Mouse (Mus musculus): ENCODE results near the gene Cdyl2.

Gene Cdyl2

DNA sequence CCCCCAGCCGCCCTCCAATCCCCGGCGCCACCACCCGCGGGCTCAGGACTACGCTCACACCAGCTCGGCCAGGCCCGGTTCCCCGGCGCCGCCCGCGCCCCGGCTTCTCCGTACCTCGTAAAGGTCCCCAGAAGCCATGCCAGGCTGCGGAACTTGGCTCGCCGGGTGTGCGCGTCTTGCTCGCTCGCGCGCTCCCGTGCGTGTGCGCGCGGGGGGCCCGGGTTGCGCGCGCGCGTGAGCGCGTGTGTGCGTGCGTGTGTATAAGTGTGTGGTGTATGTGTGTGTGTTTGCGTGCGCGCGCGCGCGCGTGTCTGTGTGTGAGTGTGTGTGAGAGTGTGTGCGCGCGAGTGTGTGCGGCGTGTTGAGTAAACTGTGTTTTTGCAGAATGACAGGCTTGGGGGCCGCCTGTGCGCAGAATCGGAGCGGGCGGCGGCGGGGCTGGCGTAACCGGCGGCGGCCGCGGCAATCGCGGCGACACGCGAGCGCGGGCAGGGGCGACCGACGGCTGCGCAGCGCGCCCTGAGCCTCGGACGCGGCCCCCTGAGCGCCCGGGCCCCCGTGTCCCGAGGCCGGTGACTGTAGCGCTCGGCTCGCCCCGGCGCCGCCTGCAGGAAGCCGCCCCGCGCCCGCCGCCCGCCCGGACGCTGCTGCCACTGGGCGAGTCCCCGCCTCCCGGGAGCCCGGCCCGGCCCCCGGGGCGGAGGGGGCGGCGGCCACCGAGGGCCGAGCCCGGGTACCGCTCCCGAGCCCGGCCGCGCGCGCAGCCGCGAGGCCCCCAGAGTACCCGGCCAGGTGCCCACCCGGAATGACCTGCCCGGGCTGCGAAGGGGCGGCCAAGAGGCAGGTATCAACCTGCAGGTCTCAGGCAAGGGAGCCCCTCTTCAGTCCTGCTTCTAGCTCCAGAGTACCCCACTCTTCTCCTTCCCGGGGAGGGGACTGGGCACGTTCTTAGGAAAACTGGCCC, at the start of gene Cdyl2:
TSS of gene Cdyl2 (minus strand) at position 308 of the 964 bp plus-strand sequence.
- DNase-seq (ENCODE audit: low spot score) = no peak

DNA sequence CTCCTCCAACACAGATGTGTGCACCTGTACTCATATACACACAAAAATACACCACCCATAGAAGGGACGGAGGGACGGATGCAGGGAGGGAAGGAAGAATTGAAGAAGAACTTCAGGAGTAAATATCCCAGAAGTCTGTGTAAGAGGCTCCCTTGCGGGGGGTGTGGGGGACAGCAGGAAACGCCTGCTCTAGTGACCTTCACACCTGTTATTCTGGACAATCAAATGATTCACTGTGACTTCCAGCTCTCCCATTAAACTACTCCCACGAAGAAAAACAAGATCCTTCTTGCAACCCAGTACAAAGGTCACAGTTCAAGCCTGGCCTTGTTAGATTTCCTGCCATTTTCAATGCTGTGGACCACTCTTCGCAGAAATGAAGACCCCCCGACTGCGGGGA, 47.8 kb upstream of the Cdyl2 start:
- no peak for DNase-seq (ENCODE audit: low spot score)

DNA sequence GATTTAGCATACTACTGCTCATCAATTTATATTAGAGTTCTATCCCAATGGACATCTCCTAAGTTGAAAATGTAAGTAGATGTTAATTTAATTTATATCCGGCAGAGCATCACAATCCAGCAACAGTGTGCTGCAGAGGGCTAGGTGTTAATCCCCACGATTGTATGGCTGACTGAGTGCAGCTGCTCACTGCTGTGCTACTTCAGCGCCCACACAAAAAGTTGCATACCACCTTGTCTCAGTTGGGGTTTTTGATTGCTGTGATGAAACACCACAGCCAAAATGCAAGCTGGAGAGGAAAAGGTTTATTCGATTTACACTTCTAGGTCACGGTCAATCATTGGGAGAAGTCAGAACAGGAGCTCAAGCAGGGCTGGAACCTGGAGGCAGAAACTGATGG, 41.4 kb upstream of the Cdyl2 start:
- DNase-seq (ENCODE audit: low spot score) = no peak

DNA sequence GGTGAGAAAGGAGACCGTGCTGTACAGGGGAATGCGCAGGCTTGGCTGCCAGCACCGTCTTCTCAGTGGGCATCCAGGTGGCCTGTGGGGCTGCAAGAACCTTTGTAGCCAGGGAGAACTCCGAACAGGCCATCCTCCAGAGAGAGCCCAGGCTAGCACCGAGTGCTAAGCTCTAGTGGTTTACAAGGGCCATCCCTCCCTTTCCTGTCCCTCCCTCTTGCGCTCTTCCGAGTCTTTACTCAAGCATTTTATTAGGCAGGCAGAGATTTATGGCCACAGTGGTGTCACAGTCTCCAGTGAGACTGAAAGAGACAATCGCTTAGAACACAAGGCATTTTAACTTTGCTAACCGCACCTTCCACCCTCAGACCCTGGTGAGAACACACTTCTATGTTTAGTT, 39.9 kb upstream of the Cdyl2 start:
- no peak for DNase-seq (ENCODE audit: low spot score)

DNA sequence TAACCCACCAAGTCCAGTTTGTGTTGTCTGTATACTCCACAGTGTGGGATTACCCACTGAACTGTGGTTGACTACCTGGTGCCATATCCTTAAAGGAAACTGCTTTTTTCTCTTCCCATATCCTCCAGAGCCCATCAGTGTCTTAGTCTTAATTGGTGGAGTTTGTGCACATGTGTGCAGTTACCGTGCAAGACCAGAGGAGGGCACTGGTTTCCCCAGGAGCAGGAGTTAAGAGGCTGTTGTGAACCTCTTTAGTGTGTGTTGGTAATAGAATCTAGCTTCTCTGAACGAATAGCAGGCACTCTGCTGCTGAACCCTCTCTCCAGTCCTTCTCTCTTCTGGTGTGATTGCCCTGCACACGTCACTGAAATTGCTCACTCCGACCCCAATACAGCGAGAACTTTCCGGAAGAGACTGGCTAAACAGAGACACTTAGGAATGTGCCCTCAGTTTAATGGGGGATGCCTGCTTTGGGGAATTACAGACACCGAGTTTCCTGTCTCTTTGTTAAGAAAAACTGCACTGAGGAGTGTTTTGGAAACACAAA, 39.1 kb upstream of the Cdyl2 start:
- DNase-seq (ENCODE audit: low spot score) = no peak

DNA sequence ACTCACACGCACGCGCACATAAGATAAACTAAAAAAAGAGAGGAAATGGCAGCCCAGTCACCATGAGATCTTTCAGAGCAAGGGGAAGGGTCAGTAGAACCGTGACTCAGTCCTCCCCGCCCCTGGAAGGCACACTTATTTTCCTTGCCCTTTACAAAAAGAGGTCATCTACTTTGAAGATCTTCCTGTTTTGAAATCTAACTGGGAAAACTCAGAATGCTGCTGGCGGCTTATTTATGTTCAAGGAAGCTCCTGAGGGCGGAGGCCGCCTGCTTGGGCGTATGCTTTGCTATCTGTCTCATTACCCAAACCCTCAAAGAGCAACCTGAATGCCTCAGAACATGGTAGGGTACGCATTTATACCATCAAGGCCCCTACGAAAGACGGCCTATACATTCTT, 38.0 kb upstream of the Cdyl2 start:
- DNase-seq (ENCODE audit: low spot score) = no peak

DNA sequence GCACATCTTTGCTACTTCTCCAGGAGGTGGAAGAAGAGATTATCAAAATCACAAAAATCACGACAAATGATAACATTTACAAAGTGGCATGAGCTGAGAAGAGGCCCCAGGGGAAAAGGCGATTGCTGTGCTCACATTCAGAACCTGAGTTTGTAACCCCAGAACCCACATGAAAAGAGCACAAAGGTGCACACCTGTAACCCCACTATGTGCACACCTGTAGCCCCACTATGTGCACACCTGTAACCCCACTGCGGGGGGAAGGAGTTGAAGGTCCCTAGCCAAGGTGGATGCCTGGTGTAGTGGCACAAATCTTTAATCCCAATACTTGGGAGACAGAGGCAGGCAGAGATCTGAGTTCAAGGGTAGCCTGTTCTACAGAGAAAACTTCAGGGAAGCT, 23.4 kb upstream of the Cdyl2 start:
- DNase-seq (ENCODE audit: low spot score) = no peak

DNA sequence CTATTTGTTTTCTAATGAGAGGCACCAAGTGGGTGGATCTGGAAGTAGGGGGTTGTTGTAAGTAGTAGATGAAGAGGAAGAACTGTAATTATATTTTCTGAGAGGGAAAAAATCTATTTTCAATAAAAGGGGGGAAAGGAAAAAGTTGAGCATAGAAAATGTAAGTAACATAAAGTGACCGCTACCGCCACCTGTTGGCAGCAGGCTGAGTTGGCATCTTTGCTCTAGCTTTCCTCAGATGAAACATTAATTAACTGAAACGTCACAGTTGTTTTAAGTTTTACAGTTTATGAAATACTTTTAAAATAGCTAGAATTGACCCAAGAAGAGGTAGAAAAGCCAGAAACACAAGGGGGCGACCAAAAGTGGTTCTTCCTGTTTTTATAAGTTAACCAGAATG, 22.8 kb upstream of the Cdyl2 start:
- DNase-seq (ENCODE audit: low spot score) = no peak

DNA sequence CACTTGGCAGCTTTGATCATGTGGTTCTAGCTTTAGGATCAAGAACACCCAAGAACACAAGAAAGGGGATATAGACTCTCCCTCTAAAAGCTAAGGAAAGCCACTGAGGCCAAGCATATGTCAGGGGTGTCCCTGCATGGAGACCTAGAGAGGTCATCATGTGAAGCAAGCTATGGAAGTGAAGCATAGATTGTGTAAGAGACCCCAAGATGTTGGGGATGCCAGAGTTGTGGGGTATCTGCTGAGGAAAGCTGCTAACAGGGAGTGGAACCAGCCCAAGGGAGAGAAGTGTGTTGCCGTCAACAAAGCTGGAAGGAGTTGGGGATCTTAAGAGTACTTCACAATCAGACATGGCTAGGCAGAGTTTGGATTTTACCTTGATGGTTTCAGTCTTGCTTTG, 7.9 kb upstream of the Cdyl2 start:
- no peak for DNase-seq (ENCODE audit: low spot score)

DNA sequence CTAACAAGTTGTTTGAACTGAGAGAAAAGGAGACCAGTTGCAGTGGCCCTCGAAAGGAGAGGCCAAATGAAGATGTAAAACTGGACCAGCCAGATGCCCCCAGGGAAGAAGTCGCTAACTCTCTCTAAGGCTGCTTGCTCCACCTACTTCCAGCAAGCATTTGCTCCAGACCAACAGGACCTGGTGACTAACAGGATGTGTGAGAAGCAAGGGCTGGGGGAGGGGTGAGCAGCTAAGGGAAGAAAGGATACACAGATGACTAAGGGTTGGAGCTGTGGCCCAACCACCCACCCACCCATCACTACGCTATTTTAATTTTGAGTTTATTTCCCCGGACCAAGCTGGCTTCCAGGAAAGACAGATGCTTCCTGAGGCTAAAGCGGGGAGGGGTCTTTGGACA, 2.5 kb upstream of the Cdyl2 start:
- DNase-seq (ENCODE audit: low spot score) = no peak

DNA sequence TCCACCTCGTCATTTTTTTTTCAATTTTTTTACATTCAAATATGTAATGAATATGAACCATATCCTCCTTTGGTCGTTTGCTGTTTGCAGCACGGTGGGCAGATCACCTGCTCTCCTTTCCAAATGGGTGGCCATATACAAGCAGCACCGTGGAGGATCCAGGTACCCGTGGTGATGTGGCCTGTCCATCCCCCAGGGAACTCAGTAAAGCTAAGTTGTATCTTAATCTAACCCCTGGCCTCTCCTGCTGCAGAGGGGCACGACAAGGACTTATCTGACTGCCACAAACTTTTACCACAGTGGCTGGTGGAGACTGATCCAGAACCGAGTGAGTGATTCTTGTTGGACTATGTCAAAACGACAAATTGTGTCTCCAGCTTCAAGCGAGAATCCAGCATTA, 1.4 kb upstream of the Cdyl2 start:
- DNase-seq (ENCODE audit: low spot score) = no peak

DNA sequence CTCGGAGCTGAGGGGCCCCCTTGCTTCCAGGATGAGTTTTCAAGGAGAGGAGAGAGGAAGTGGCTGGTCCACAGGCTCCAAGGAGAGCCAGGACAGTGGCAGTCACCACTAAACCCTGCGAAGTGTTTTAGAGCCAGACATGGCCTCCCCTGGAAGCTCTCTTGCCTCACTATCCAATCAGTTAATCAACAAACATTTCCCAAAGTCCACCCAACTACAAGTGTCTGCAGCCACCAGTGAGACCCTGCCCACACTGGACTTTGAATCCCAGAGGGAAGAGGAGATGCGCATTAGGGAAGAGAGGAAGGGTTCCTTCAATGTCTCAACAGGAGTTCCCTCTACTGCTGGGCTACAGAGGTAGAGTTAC, 840 bp upstream of the Cdyl2 start:
- DNase-seq (ENCODE audit: low spot score) = no peak

DNA sequence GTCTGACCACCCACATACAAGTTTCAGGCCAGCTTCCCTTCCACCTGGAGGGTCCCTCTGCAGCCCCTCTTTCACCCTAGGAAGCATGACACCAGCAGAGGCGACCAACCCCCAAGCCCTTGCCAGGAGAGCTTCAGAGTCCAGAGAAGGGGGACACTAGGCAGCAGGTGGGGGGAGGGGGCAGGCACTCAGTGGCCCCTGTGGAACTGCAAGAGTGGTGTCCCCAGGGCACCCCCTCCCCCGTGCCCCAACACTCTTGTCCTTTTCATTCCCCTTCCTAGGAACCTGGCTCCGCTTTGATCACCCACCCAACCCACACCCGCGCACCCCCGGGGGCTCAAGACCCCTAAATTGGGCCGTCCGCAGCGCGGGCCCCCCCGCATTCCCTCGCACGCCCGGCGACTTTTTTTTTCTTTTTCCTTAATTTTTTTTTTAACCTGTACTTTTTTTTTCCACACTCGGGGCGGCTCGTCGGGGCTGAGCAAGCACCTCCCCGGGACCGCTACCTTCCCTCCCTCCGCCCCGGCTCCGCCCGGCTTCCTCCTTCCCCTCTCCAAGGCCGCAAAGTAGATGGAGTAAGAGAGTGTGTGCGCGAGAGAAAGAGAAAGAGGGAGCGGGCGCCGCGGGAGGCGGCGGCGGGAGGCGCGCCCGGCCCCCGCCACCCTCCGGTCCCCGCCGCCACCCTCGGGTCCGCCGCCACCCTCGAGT, 661 bp downstream of the Cdyl2 start:
- no peak for DNase-seq (ENCODE audit: low spot score)

DNA sequence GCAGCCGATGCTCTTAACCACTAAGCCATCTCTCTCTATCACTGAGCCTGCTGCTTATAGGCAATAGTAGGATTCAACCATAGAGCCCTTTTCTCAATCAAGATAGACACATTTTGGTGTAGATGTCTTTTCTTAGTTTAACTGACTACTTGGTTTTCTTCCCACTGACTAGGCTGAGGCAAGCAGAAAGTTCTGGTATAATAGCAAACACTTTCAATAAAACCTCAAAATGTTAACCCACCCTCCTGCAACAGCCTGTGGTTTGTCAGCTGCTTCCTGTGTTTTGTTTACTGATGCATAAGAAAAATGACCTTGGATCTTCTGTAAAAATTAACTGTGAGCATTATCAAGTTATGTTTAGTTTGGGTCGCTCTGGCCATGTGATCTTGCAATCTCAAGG, 11.3 kb downstream of the Cdyl2 start:
- DNase-seq (ENCODE audit: low spot score) = no peak

DNA sequence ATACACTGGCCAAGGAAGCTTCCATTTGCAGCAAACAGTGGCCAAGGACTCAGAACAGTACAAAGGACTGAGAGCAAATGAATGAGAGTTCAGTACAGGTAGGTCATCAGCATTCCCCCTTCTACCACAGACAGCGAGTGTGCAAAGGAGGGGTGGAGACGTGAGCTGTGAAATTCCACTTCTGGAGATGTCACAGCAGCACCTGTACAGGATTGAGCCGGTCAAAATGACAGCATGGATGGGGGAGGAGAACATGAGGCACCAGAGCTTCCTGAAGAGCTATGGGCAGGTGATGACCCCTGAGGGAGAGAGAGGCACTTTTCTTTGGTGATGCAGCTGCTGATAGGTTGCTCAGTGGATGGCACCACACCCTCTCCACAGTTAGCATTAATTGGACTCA, 25.3 kb downstream of the Cdyl2 start:
- no peak for DNase-seq (ENCODE audit: low spot score)

DNA sequence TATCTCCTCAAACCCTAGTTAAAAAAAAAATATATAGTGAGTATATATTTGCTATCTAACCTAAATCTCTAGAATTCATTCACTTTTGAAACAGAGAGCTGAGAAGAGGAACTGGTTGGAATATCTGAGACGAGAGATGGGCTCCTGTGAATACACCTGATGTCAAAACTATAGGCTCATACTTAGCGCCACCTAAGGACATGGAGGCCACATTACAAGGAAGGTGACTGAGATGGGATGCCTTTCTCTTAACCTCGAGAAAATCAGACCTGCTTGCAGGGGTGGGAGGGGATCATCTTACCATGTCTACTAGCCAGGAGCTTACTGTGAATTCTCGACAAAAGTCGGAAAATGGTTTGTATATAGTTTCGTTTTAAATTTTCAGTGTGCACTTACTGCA, 30.3 kb downstream of the Cdyl2 start:
- DNase-seq (ENCODE audit: low spot score) = no peak

DNA sequence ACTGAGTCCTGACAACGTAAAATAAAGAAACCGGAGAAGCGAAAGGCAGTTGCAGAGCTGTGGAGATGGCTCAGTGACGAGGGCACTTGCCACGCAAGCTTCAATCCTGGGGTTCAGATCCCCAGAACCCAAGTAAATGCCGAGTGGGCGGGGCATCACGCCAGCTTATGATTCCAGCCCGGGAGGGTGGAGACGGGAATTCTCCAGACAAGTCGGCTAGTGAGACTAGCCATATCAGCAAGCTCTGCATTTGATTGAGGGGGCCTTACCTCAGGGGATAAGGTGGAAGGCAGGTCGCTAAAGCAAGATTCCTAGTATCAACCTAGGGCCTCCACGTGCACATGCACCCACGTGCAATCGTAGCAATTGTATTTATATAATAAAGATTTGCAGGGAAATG, 39.9 kb downstream of the Cdyl2 start:
- DNase-seq (ENCODE audit: low spot score) = no peak

DNA sequence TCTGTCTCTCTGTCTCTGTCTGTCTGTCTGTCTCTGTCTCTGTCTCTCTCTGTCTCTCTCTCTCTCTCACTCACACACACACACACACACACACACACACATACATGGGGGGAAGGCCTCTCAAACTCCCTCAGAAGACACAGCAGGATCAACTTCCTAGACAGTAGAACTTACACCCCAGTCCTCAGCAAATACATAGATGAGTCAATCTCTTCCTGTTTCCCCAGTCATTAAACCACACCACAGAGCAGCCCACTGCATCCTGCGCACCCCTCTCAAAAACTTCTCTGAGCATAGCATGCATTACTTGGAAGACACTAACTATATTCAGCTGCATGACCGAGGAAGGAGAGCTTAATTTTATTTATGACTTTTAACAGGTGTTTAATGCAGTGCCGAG, 43.0 kb downstream of the Cdyl2 start:
- DNase-seq (ENCODE audit: low spot score) = no peak

DNA sequence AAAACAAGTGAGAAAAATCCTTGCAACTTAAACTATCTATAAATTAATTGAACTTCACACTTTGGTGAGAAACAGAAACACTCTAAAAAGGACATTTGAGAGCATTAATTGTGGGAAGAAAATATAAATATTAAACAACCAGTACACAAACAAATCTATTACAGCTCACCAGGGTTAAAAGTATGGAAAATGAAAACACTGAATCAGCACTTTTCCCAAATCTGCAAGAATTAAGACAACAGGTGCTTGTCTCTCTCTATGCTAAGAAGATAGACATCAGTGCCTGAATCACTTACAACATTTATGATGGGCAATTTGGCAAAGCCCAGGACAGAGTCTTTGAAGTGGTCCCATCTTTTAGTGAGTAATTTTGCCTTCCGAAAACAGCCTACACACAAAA, 56.6 kb downstream of the Cdyl2 start:
- no peak for DNase-seq (ENCODE audit: low spot score)

DNA sequence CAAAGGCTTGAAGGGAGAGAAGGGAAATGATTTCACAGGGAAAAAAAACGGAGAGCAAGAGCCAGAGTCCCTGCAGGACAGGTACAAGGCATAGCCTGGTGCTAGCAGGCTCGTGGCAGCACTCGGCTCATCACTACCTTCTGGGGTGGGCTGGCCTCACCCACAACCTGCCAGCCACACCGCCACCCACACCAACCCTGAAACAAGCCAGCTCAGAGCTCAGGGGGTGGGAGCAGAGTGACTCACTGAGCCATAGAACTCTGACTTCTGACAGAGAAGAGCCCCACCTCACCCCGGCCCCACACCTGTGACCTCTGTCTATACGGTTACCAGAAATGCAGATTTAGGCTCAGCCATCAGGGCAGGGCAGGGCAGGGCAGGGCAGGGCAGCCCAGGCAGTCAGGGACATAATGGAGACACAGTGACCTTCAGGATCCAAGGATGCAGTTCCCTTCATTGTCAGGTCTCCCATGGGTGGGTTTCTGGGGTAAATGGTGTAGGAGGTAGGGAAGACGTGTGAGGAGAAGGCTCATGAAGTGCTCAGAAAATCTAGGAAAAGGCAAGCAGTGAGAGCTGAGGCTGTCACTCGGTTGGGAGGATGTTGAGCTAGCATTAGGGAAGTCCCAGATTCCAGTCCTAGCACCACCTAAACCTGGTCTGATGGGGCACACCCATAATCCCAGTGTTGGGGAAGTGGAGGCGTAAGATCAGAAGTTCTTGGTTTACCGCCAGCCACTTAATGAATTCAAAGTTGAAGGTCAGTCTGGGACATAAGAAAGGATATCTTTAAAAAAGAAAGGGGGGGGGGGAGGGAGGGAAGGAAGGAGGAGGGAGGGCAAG, 58.6 kb downstream of the Cdyl2 start:
- DNase-seq (ENCODE audit: low spot score) = no peak

DNA sequence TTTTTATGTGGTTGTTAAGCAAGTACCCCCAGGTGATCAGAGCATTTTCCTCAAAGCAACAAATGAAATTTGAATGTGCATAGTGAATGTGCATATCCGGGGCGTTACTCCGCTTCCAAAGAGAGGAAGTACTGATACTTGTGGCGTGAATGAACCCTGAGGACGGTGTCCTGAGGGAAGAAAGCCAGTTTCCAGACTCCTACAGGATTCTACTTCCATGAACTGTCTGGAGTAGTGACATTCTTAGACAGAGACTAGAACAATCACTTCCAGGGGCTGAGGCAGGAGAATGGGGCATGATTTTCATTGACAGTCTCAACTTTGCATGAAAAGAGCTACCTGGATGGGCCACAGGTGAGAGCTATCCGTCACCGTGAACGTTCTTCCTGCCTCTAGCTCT, 59.3 kb downstream of the Cdyl2 start:
- DNase-seq (ENCODE audit: low spot score) = no peak

DNA sequence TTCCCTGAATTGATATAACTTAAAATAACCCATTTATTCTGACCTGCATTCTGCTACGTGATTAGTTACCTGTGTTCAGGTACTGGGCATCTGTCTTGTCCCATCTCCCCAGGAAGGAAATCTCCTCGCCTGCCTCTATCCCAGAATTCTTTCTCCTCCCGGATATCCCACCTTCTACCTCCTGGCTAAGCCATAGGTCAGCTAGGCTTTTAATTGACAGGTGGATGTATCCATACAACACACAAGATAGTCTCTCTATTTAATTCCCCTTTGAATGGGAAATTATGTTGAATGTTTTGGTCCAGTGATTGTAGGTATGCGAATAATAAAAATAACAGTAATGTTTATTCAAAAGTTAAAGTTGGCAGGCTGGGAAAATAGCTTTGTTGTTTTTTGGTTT, 59.7 kb downstream of the Cdyl2 start:
- no peak for DNase-seq (ENCODE audit: low spot score)
